Mouse (Mus musculus) ES-E14 (cell line): ENCODE results near the gene Smad3. TPM values are rescaled to one million over a fixed set of nuclear protein-coding genes. Genes with fewer than 3 reads are reported as not detected.

ENCODE experiments used
- DNase-seq: peaks from one replicate; pipeline ENCODE4 v3.0.0-alpha.2; 2013; ENCODE audit warnings: low read depth, low spot score
- H3K27ac ChIP-seq: 2 replicates; pipeline ENCODE4 v1.5.1; 2012; ENCODE audit warnings: low read depth, mild to moderate bottlenecking, low read length, moderate library complexity, mixed read lengths; ENCODE audit not compliant: poor library complexity, insufficient read depth, severe bottlenecking
- H3K36me3 ChIP-seq: 2 replicates; pipeline ENCODE4 v1.6.1; 2012; ENCODE audit warnings: mild to moderate bottlenecking, low read length, moderate library complexity, mixed read lengths; ENCODE audit not compliant: control insufficient read depth, poor library complexity, insufficient read depth, severe bottlenecking
- H3K4me1 ChIP-seq, 2 experiments: fragments of 150-350 bp in 1 of 2; sonication (generic) in 1 of 2; 2 replicates each; pipeline ENCODE4 v1.6.1; 2012; ENCODE audit warnings: low read length in 2 of 2, mild to moderate bottlenecking in 1 of 2, mixed read lengths in 1 of 2; ENCODE audit not compliant: control insufficient read depth in 2 of 2, insufficient read depth in 2 of 2, poor library complexity in 1 of 2
- H3K4me3 ChIP-seq, 2 experiments: fragments of 150-350 bp in 1 of 2; sonication (generic) in 1 of 2; 2 replicates each; pipeline ENCODE4 v1.5.1; 2012; ENCODE audit warnings: low read length in 2 of 2, low read depth in 1 of 2, mild to moderate bottlenecking in 1 of 2, mixed read lengths in 1 of 2; ENCODE audit not compliant: insufficient read depth in 1 of 2, poor library complexity in 1 of 2, severe bottlenecking in 1 of 2
- H3K9ac ChIP-seq: 2 replicates; pipeline ENCODE4 v1.6.1; 2012; ENCODE audit warnings: low read depth, mild to moderate bottlenecking, low read length, mixed read lengths; ENCODE audit not compliant: poor library complexity, insufficient read depth, severe bottlenecking
- H3K9me3 ChIP-seq: fragments of 150-350 bp; sonication (generic); 2 replicates; pipeline ENCODE4 v1.6.1; 2012; ENCODE audit warnings: low read depth, mild to moderate bottlenecking, low read length; ENCODE audit not compliant: control insufficient read depth, insufficient read depth
- CHD2 ChIP-seq: IDR thresholded peaks from 2 replicates; pipeline ENCODE4 v1.6.1; 2014; ENCODE audit warnings: mild to moderate bottlenecking, low read depth, low read length, inconsistent platforms
- HCFC1 ChIP-seq: IDR thresholded peaks from 2 replicates; pipeline ENCODE4 v1.6.1; 2012; ENCODE audit warnings: low read length, inconsistent platforms, borderline replicate concordance; ENCODE audit not compliant: insufficient read depth
- MAFK ChIP-seq: IDR thresholded peaks from 2 replicates; pipeline ENCODE4 v1.6.1; 2014; ENCODE audit warnings: mild to moderate bottlenecking, low read depth, low read length, inconsistent platforms; ENCODE audit not compliant: insufficient read depth
- ZC3H11A ChIP-seq: IDR thresholded peaks from 2 replicates; pipeline ENCODE4 v1.6.1; 2012; ENCODE audit warnings: low read depth, mild to moderate bottlenecking, inconsistent platforms, low read length, borderline replicate concordance
- ZNF384 ChIP-seq: IDR thresholded peaks from 2 replicates; pipeline ENCODE4 v1.6.1; 2012; ENCODE audit warnings: low read depth, low read length, inconsistent platforms
- in situ Hi-C, 2 experiments: fragments of 600-800 bp; cut with MboI; formaldehyde crosslinking; loops; one replicate each; pipeline ENCODE4 v1.15.1; 2025; ENCODE audit warnings: low sequenced_read_pairs in 2 of 2, inconsistent platforms in 1 of 2; ENCODE audit not compliant: unreplicated experiment in 2 of 2
- total RNA-seq: library from RNA; depleted of rRNA; stranded (reverse); fragments of 300-350 nt; gene quantifications from 2 replicates; pipeline ENCODE4 v1.2.3, GENCODE M21; 2012

Smad3 gene
- total RNA-seq, 1 experiment = 15.2 TPM

DNA sequence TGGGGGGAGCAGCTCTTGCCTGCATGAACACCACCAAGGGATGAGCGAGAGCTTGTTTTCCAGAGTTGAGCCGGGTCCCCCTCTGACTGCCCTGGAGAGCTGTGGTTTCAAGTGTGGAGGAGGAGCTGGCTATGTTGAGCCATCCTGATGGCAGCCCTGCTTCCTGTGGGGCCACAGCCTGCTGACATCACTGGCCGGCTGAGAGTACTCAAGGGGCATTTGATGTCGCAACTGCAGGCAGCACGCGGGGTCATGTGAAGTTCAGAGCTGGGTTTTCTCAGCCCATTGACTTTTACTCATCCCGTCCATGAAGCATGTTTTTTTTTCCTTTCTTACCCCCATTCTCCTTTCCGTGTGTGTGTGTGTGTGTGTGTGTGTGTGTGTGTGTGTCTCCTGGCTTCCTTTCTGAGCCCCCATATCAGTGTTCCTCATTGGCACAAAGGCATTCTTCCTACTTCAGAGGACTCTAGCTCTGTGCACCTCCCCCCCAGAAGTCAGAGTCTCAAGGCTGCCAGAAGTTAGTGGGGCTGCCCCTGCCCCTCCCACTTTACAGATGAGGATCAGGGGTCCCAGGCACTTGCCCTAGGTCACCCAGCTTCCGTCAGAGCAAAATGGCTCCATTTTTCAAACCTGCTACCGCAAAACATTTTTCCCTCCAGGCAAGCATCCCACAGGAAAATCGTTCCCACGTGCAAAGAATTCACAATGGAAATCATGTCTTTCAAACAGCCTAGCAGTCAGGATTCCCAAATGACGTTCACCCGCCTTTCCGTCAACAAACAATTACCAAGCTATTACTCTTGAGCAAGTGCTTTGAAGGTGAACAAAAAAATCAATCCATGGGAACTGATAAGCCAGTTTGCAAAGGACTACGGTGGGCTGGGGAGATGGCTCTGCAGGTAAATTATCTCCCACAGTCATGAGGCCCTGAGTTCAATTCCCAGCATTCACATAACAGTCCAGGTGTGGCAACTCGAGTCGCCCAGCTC, 41.4 kb downstream of the Smad3 start:
- Histone ChIP-seq H3K4me3 (no peak overlapping the region), H3K9ac (no peak overlapping the region), H3K36me3 (no peaks in the 10 kb centered on the region), H3K9me3 (no peaks in the 10 kb centered on the region), H3K4me1 (peaks cover 0 to 8% of the 10 kb centered on the region in 2 experiments; a peak in 3 of 4 replicates), H3K27ac (no peak overlapping the region; the same call in 1 of the 2 replicates)
- TF ChIP-seq ZC3H11A = no peak
- no peak for TF ChIP-seq ZNF384
- TF ChIP-seq MAFK = no peak
- no peak for TF ChIP-seq HCFC1
- TF ChIP-seq CHD2 = no peak
- in situ Hi-C loops = no loop called here
- no peak for DNase-seq

DNA sequence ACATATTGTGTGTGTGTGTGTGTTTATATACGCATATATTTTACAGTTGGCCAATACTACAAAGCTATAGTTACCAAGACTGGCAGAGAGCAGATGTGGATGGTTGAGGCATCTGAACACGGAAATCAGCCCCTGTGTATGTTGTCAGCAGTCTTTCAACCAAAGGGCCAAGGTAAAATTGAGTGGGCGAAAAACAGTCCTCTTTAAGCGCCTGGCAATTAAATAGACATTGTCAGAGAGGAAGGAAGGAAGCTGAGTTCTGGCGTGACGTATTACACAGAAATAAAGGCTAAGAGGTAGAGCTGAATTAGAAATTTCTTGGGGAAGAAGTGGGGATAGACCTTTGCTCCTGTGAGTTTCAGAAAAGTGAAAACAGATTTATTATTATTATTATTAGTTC, 43.2 kb downstream of the Smad3 start:
- Histone ChIP-seq H3K27ac (no peak overlapping the region), H3K9me3 (no peaks in the 10 kb centered on the region), H3K36me3 (no peaks in the 10 kb centered on the region), H3K9ac (no peak overlapping the region), H3K4me3 (no peak overlapping the region), H3K4me1 (peaks cover 0 to 8% of the 10 kb centered on the region in 2 experiments; a peak in 3 of 4 replicates)
- DNase-seq = no peak
- TF ChIP-seq ZC3H11A = no peak
- TF ChIP-seq CHD2 = no peak
- no peak for TF ChIP-seq MAFK
- no peak for TF ChIP-seq HCFC1
- no peak for TF ChIP-seq ZNF384
- in situ Hi-C loops = no loop called here

DNA sequence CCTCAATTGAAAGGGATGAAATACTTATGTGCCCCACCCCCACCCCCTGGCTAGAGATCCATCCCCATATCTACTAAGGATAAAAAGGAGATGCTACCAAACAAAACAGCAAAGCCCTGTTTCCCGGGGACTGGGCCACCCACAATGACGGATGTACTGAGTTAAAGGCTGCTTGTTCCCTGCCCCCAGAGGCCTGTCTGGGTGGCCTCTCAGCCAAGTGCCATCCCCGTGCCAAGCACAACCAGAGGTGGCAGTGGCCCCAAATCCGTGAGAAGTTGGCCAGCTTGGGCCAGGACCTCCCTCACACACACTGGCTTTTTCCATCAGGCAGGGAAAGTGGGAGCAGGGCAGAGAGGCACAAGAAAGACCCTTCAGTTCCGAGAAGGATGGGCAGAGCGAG, 45.0 kb downstream of the Smad3 start:
- no peak for DNase-seq
- H3K9ac ChIP-seq = no peak overlapping the region
- TF ChIP-seq HCFC1 (no peak), CHD2 (no peak), ZC3H11A (no peak), ZNF384 (no peak)
- H3K27ac ChIP-seq = no peak overlapping the region
- H3K4me1 ChIP-seq = peaks cover 0 to 8% of the 10 kb centered on the region in 2 experiments; a peak in 3 of 4 replicates
- no peak overlapping the region for H3K4me3 ChIP-seq
- H3K9me3 ChIP-seq = no peaks in the 10 kb centered on the region
- no peaks in the 10 kb centered on the region for H3K36me3 ChIP-seq
- in situ Hi-C loops = no loop called here

DNA sequence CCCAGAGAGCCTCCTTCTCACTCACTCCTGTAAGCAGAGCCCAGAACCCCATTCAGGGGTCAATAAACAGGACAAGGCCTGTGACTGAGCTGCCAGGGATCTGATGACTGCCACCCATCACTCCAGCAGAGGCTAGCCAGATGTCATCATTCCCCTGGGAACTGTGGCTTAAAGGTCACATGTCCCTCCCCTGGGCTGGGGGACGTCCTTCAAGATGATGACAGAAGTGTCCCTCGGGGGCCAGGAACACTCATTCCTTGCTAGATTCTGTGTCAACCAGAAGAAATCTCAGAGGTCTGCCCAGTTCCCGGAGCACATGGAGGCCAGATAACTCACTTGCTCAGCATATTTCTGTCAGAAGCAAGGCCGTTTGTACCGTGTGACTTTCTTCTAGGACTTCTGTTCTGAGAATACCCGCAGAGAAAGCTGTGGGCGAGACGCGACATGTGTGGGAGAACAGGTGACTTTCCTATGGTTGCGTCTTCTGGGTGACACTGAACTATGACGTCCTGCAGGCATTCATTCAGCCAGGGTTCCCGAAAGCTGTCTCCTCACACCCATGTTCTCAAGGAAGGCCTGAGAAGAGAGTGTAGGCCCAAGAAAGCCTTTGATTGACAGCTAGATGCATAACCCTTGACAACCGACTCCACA, 46.1 kb downstream of the Smad3 start:
- Histone ChIP-seq H3K36me3 (no peaks in the 10 kb centered on the region), H3K9me3 (no peaks in the 10 kb centered on the region), H3K4me3 (no peak overlapping the region), H3K27ac (no peak overlapping the region), H3K4me1 (peaks cover 0 to 8% of the 10 kb centered on the region in 2 experiments; a peak in 3 of 4 replicates), H3K9ac (no peak overlapping the region)
- in situ Hi-C loops = no loop called here
- TF ChIP-seq ZC3H11A (no peak), ZNF384 (no peak), CHD2 (no peak), MAFK (no peak), HCFC1 (no peak)
- DNase-seq = no peak
